Mouse (Mus musculus) mesoderm, embryonic 11.5 days (tissue): ENCODE results near the gene Yars2.
"Not testable (repeated sequence)": the region's sequence is repeated elsewhere in the genome, so short reads cannot be mapped to it uniquely, and the experiment has no call there.

Experiments used
- DNase-seq: peaks from one replicate; pipeline ENCODE4 v3.0.0-alpha.2; 2012; ENCODE audit warnings: low read depth, low spot score

The Yars2 gene

DNA sequence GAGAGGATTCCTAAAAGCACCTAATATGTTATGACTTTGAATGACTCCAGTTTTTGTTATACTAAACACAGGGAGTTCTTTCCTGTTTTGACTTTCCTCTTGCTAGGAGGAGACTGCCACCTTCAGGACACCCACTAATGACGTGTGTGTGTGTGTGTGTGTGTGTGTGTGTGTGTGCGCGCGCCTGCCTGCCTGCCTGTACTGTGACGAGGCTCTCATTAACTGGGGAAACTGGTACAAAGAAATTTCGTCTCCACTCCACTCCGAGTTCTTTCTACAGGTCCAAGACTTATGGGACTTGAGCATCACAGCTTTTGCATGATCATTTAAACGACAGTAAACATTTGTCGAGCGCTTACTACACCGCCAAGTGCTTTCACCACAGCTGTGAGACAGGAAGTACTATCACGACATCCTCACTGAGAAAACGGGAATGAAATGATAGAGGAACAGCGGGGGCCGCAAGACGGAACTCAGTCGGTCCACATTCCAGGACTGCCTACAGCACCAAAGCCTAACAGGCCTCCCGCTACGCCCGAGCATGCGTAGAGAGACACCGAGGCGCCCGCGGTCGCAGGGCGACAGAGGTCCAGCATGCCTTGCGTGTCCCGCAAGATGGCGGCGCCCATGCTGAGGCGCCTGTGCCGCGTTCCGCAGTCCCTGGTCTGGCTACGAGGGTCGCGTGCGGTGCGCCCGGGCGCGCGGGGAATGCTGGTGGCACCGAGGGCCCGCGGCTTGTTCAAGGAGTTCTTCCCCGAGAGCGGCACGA, at the start of gene Yars2:
TSS of gene Yars2 (plus strand) at position 597 of the 769 bp plus-strand sequence.
- peak; percentile 95 for DNase-seq

DNA sequence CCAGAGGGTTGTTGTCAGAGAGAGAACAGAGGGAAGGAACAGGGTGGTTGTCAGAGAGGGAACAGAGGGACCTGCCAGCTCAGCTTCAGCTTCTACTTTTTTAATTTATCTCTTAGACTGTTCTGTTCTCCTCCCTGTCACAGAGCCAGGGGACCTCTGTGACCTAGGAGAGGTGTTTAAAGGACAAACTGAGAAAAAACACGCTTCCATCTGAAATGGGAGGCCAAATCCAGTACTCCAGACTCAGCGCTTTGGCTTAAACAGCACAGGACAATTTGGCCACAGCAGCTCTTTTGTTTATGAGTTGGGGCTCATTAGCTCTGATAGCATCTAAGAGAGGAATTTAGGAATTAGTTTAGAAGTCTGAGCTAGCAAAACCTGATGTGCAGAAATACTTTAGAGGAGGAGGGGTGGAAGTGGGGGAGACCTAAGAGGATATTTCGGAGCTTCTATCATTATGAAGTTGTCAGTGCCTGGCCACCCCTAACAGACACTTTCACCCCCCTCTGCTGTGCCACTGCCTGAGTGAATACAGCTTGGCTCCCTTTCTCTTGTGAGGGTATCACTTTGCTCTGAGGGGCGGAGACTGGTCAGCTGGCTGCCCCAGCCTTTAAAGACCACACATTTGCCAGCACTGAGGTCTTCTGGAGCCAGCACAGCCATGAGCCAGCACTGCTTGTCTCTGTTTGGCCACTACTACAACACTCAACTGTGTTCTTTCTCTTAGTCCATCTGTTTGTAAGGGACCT, 49.3 kb upstream of the Yars2 start:
- DNase-seq = no peak

DNA sequence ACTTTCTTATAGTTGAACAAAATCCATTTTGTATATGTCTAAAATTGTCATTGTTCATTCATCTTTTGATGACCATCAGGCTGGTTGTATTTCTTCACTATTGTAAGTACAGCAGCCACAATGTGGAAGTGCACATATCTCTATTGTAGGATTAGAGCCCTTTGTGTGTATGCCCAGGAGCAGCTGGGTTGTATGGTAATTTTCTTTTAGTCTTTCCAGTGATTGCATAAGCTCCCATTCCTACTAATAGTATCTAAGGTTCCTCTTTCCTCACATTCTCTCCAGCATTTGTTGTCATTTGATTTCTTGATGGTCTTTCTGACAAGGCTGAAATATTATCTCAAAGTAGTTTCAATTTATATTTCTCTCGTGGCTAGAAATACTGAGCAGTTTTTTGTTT, 47.5 kb upstream of the Yars2 start:
- DNase-seq = no peak

DNA sequence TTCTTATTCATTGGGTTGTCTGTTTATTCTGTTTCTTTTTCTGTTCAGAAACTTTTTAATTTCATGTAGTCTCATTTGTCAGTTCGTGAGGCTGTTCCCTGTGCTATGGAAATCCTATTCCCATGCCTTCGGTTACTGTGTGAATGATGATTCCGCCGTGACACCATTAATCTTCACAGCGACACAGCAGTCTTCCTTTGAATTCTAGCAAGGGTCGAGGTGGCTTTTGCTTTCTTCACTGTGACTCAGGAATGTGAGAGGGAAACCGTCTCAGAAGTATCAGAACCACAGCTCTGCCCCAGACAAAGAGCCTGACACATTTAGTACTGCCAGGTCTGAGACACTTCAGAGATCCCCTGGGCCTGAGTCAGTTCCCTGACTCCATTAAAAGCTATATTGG, 46.9 kb upstream of the Yars2 start:
- peak; percentile 64 for DNase-seq

DNA sequence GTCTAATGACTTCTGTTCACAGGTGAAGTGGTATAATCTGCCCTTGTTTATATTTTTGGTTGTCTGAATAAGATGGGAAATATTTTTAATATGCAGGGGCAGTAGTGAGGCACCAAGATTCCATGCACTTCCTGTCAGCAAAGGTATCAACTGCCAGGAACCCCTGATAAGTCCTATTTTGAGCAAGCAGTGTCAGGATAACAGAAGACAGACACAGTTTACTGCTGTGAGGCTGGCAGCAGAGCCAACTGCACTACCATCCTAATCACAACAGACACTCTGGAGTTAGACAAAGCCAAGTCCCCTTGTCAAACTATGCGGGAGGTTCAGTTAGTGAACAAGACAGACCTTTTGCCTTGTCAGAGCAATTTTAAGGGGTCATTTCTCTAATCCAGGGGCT, 46.1 kb upstream of the Yars2 start:
- DNase-seq = no peak

GRCm38 (mm10) chr16:16260882-16261281, 41.9 kb upstream of the Yars2 start:
- no peak for DNase-seq

GRCm38 (mm10) chr16:16261481-16261880, 41.3 kb upstream of the Yars2 start:
- DNase-seq = no peak

GRCm38 (mm10) chr16:16262436-16262835, 40.3 kb upstream of the Yars2 start:
- DNase-seq = no peak

- no peak for DNase-seq
Measured at GRCm38 (mm10) chr16:16272978-16273377, 29.8 kb upstream of the Yars2 start.

DNA sequence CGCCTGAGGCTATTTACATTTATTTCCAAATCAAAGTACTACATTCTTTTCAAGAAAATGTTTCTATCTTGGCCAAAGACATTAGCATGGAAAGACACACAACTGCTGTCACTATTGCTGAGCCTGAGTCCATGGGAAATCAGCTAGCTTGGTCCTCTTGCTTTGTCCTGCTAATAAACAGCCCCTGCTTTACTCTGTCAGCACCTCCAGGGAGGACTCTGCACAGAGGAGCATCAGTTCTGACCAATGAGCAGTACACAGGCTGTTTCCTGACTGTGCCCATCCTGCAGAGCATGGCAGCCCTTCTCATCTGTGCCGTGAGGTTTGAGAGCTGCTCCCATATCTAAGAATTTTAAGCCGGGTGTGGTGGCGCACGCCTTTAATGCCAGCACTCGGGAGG, 29.0 kb upstream of the Yars2 start:
- DNase-seq = no peak

DNA sequence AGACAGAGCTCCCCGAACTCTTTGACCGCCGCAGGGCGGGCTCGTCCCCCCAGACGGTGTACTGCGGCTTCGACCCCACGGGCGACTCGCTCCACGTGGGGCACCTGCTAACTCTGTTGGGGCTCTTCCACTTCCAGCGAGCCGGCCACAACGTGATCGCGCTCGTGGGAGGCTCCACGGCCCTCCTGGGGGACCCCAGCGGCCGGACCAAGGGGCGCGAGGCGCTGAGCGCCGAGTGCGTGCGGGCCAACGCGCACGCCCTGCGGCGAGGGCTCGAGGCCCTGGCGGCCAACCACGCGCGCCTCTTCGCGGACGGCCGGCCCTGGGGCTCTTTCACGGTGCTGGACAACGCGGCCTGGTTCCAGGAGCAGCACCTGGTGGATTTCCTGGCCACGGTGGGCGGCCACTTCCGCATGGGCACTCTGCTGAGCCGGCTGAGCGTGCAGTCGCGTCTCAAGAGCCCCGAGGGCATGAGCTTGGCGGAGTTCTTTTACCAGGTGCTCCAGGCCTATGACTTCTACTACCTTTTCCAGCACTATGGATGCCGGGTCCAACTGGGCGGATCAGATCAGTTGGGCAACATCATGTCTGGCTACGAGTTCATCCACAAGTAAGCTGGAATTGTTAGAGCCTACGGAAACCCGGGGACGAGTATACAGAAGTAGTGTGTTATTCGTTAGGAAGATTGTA, 518 bp downstream of the Yars2 start:
- DNase-seq = peak; percentile 37

GRCm38 (mm10) chr16:16303888-16304287, 1.1 kb downstream of the Yars2 start:
- DNase-seq = peak; percentile 7

- no peak for DNase-seq
Measured at GRCm38 (mm10) chr16:16311319-16311718, 8.6 kb downstream of the Yars2 start.

DNA sequence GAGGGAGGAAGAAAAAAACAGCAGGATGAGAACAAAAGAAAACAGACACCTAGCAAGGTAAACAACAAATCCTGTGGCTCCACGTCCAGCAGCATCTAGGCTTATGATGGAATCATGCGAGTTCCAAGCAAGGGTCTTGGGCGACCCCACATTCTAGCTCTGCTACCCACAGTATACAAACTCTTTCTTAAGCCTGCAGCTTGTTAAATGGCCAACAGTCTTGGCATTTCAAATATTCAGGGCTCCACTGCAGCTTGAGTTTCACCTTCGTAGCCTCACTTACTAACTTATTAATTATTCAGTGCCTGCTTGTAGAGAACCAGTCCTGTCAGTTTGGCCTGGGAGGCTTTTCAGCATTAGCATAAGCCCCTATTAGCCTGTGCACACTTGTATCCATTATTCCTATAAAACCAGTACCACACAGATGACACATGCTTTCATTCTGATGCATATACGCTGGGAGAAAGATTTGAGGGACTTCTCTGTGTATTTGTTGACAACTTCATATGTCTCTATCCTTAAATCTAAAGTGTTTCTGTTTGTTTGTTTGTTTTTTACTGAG, 23.1 kb downstream of the Yars2 start:
- DNase-seq = no peak

DNA sequence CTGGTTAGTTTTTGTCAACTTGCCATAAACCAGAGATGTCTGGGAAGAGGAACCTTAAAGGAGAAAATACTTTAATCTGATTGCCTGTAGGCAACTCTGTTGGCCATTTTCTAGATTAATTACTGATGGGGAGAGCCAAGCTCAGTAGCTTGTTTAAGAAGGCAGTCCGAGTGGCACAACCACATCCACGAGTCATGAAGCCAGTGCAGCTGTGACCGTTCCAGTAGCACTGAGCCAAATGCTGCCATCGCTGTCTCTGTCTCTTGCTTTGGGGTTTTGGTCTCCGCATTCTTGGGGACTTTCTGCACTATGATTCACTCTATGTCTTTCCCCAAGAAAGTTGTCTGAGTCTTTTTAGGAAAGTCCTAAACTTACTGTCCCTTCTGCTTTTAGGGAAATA, 43.7 kb downstream of the Yars2 start:
- DNase-seq = no peak

GRCm38 (mm10) chr16:16357908-16358307, 55.1 kb downstream of the Yars2 start:
- no peak for DNase-seq

- peak; percentile 91 for DNase-seq
Measured at GRCm38 (mm10) chr16:16358481-16359100, 55.8 kb downstream of the Yars2 start, which contains the start of gene Dnm1l. Gene Dnm1l (minus strand): TSS chr16:16358959.

- not testable (repeated sequence) for DNase-seq
Measured at GRCm38 (mm10) chr16:16359101-16359482, 56.3 kb downstream of the Yars2 start.
